Mouse (Mus musculus): ENCODE measurements around the gene Setd2. TPM values are rescaled to one million over a fixed set of nuclear protein-coding genes. Genes with fewer than 3 reads are reported as not detected.

Setd2 gene
- polyA plus RNA-seq, 1 experiment: 42.6 TPM

DNA sequence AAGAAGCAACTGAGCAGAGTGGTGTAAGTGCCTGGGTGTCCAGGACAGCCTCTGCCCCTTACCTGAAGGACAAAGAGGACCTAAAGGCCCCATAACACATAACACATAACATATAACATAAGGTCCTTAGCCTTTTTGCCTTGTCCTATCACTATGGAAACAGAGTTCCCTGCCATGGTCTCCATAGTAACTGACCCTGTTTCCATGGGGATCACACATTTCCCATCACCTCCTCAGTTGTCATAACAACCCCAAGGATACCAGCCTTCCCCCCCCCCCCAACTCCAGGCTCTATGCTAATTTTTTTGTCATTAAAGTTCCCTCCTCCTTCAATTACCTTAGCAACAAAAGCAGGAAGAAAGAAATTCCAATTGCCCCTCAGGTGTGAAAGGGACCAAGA lies 117.4 kb downstream of the Setd2 start:
- Histone ChIP-seq H3K4me1 (ENCODE audit: control insufficient read depth, insufficient read depth, low read length) (peaks cover 21% of the 10 kb centered on the region), H3K4me3 (replicated peaks; ENCODE audit: extremely low read depth, low read depth, low read length) (no peak overlapping the region)
- DNase-seq: no peak
- no peak for TF ChIP-seq CTCF (IDR thresholded peaks at IDR 0.05; ENCODE audit: insufficient read depth, low read length)
- no peak for TF ChIP-seq POLR2A (IDR thresholded peaks at IDR 0.05; ENCODE audit: borderline replicate concordance, extremely low read depth, low read depth, low read length)

DNA sequence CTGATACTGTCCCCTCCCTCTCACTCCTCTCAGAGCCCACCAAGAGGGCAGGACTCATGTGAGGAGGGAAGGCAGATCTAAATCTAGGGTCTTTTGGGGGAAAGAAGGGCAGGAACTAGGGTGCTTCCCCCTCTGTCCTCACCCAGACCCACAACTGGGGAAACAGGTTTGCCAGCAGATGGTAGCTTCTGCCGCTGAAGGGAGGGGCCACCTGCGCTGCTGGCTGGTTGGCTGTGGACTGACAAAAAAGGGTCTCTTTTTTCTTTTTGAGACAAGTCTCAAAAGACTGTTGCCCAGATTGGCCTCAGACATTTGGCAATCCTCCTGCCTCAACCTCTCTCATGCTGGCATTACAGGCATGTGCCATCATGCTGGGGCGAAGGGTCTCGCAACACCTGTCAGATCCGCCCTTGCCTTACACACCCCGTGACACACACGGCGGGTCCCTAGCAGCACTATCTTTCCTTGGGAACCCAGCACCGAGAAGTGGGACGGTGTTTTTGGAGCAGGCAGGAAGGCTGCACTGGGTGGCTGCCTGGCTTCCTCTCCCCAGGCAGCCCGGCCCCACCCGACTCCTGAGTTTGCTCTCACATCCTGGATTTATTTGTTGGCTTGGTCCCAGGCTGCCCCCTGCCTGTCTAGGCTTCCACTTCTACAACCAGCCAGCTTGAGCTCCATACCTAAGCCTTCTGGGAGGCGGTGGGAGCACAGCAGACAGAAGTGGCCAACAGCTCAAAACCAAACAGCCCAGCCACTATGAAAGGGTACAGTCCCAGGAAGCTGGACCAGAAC lies 119.7 kb downstream of the Setd2 start:
- H3K4me3 ChIP-seq (replicated peaks; ENCODE audit: extremely low read depth, low read depth, low read length): peak overlapping the region; percentile 69
- TF ChIP-seq CTCF (IDR thresholded peaks at IDR 0.05; ENCODE audit: insufficient read depth, low read length) (peak; percentile 19; the same call in 1 of the 2 replicates), POLR2A (IDR thresholded peaks at IDR 0.05; ENCODE audit: borderline replicate concordance, extremely low read depth, low read depth, low read length) (peak; percentile 42; the same call in 1 of the 2 replicates)
- peaks cover 19% of the 10 kb centered on the region for H3K4me1 ChIP-seq (ENCODE audit: control insufficient read depth, insufficient read depth, low read length)
- peak; percentile 50 for DNase-seq
- WGBS: 18% methylated on average over 13 of the region's 13 CpGs

DNA sequence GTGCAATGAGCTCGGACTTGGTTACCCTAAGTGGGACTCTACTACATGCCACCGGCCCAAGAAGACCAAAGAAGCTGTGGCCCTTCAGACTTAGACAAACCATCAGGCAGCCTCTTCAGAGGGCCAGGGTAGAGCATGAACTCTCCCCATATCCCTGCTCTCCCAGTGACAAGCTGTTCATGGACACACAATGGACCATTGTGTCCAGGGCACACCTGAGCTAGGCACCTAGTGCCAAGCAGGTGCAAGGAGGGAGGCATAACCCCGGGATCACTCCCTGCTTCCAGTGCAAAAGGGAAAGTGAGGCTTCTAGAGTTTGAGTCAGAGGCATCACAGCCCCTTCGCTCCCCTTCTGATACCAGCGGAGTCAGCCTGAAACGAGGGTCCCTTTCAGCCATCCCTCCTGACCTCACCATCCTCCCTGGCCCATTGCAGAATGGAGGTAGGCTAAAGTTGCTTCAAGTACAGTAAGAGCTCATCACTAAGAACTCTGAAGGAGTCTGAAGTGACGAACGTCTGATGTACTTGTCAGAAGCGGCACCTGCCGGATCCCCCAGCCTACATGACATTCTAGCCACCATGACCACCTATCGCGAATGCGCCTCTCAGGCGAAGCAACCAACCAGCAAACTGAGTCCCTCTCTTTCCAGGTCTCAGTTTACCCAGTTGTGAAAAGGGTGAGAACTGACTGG lies 120.7 kb downstream of the Setd2 start:
- peaks cover 22% of the 10 kb centered on the region for H3K4me1 ChIP-seq (ENCODE audit: control insufficient read depth, insufficient read depth, low read length)
- DNase-seq: peak; percentile 36
- TF ChIP-seq POLR2A (IDR thresholded peaks at IDR 0.05; ENCODE audit: borderline replicate concordance, extremely low read depth, low read depth, low read length) (no peak), CTCF (IDR thresholded peaks at IDR 0.05; ENCODE audit: insufficient read depth, low read length) (no peak)
- peak overlapping the region; percentile 69 for H3K4me3 ChIP-seq (replicated peaks; ENCODE audit: extremely low read depth, low read depth, low read length)
- WGBS: 15% methylated on average over 14 of the region's 14 CpGs

DNA sequence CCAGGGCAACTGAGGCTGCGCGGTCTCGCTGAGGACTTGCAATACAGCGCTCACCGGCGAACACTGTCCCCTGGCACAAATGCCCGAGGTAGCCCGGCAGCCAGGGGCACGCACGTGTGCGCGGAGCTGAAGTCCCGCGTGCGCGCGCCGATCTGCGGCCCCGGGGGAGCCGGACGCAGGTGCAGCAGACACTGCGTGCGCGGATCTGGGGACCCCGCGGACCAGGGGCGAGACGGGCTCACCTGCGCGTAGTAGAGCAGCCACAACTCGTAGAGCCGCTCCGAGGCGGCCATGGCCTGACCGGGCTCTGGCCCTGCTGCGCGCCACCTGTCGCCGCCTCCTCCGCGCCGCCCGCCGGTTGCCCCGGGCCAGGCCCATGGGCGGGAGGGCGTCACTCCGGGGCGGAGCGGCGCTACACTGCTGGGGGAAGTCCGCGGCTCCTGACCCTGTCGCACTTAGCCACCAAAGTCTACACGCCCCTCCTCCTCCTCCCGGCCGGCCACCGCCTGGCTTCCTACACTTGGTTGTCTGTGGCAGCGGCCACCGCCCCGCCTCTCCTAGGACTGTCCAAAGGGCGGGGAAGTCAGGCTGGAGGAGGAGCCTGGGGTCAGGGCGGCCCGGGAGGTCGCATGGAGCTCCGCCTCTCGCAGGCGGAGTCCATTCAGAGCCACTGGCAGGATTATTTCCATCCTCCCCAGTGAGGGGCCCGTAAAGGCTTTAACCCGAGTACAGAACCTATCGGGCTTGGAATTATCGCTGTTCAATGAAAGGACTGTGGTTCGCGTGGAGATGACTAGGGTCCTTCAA lies 121.5 kb downstream of the Setd2 start, which contains the start of gene Nbeal2:
Gene Nbeal2, minus strand, starts transcription at position 507 of the 807 bp plus-strand sequence.
- Histone ChIP-seq H3K4me3 (replicated peaks; ENCODE audit: extremely low read depth, low read depth, low read length) (peak within 1 kb of the TSS; percentile 69), H3K4me1 (ENCODE audit: control insufficient read depth, insufficient read depth, low read length) (peaks cover 22% of the 10 kb centered on the region)
- TF ChIP-seq POLR2A (IDR thresholded peaks at IDR 0.05; ENCODE audit: borderline replicate concordance, extremely low read depth, low read depth, low read length): 0 out of 2 replicates have a peak, but pooled peaks have one; percentile 15
- no peak for TF ChIP-seq CTCF (IDR thresholded peaks at IDR 0.05; ENCODE audit: insufficient read depth, low read length)
- peak; percentile 93 for DNase-seq
- WGBS: under 1% methylated on average over 75 of the region's 75 CpGs

GRCm38 (mm10) chr9:110654726-110655650 lies 122.6 kb downstream of the Setd2 start:
- Histone ChIP-seq H3K4me3 (replicated peaks; ENCODE audit: extremely low read depth, low read depth, low read length) (no peak overlapping the region), H3K4me1 (ENCODE audit: control insufficient read depth, insufficient read depth, low read length) (peaks cover 22% of the 10 kb centered on the region)
- DNase-seq: no peak
- TF ChIP-seq POLR2A (IDR thresholded peaks at IDR 0.05; ENCODE audit: borderline replicate concordance, extremely low read depth, low read depth, low read length): no peak
- TF ChIP-seq CTCF (IDR thresholded peaks at IDR 0.05; ENCODE audit: insufficient read depth, low read length): no peak
- WGBS: 74% methylated on average over 19 of the region's 19 CpGs

GRCm38 (mm10) chr9:110655651-110656007 lies 123.2 kb downstream of the Setd2 start:
- H3K4me3 ChIP-seq (replicated peaks; ENCODE audit: extremely low read depth, low read depth, low read length): no peak overlapping the region
- TF ChIP-seq CTCF (IDR thresholded peaks at IDR 0.05; ENCODE audit: insufficient read depth, low read length) (no peak), POLR2A (IDR thresholded peaks at IDR 0.05; ENCODE audit: borderline replicate concordance, extremely low read depth, low read depth, low read length) (no peak)
- peaks cover 22% of the 10 kb centered on the region for H3K4me1 ChIP-seq (ENCODE audit: control insufficient read depth, insufficient read depth, low read length)
- 67% methylated on average over 10 of the region's 10 CpGs for WGBS
- no peak for DNase-seq

DNA sequence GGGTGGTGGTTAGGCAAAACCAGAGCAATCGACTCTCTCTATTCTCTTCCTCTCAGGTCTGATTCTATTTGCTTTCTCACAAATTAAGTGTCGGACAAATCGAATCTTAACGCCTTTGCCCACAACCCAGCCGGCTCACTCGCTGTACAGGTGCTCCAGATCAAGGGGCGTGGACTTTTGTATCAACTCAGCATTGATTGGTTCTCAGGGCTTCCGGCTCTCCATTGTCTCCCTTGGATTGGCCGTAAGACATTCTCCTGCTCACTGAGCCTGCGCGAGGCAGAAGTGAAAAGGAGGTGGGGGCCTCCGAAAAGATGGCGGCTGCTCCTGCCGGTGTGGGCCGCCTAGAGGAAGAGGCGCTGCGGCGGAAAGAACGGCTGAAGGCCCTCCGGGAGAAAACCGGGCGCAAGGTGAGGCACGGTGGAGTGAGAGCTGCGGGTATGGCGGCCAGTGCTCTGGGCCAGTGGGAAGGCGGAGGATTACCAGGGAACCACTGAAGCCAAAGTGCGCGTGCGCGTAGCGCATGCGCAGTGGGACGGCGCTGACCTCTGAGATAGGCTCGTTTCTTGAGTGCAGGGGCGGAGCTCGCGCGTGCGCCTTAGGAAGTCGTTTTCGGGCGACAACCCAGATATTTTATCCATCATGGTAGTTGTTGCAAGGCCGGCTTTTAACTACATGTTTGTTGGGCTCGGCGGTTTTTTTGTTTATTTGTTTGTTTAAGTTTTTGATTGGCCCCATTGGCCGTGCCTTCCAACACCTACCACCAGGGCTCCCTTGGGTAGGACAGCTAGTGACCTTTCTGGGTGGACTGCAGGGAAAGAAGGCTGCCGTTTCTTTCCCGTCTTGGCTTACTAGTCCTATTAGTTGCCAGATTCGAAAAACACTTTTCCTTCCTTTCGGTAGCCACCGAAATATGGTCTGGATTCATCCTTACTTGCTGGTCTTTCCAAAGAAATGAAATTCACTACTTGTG lies 124.1 kb downstream of the Setd2 start, which contains the start of gene Ccdc12:
Gene Ccdc12, plus strand, starts transcription at position 255 of the 973 bp plus-strand sequence.
- WGBS: under 1% methylated on average over 52 of the region's 52 CpGs
- peak within 1 kb of the TSS; percentile 99 for H3K4me3 ChIP-seq (replicated peaks; ENCODE audit: extremely low read depth, low read depth, low read length)
- TF ChIP-seq POLR2A (IDR thresholded peaks at IDR 0.05; ENCODE audit: borderline replicate concordance, extremely low read depth, low read depth, low read length): peak; percentile 66
- TF ChIP-seq CTCF (IDR thresholded peaks at IDR 0.05; ENCODE audit: insufficient read depth, low read length): 0 out of 2 replicates have a peak, but pooled peaks have one; percentile 16
- peak; percentile 96 for DNase-seq
- peaks cover 22% of the 10 kb centered on the region for H3K4me1 ChIP-seq (ENCODE audit: control insufficient read depth, insufficient read depth, low read length)
